Mouse (Mus musculus) E14TG2a.4 (cell line): ENCODE data around the gene Abl2.

Source experiments
- CTCF ChIP-seq: conservative IDR thresholded peaks from 2 replicates; pipeline ENCODE4 v1.5.1; 2014; ENCODE audit warnings: low read length
- NANOG ChIP-seq: IDR thresholded peaks from 2 replicates; pipeline ENCODE4 v1.6.1; 2014; ENCODE audit warnings: borderline replicate concordance, low read length, mixed read lengths
- POU5F1 ChIP-seq: IDR thresholded peaks from 2 replicates; pipeline ENCODE4 v1.6.1; 2014; ENCODE audit warnings: low read length, borderline replicate concordance

DNA sequence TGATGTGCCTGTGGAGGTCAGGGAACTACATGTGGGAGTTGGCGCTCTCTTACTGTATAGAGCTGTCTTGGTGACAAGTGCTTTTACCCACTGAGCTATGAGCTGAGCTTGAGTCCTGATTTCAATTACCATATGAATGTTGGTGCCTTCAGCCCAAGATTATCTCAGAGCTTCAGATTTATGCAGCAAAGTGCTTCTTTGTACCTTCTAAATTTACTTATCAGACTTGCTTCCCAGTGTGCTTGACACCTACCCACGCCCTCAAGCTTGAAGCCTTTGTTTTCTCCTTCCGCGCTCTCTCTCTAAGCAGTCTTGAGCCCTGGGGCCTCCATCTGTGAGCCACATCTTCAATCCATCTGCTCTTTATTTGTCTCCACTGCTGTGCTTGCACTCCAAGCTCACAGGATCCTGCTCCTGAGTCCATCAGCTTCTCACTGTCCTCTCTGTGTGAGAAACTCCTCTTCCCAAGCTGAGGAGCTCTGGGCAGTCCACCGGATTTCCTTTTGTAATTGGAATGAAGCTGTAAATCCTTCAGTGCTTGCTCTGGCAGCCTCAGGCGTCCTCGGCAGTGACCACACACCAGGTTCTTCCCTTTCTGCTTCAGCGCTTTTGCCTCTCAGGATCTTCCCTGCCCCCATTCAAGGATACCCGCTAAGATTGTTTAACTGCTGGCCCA is 55.4 kb downstream of the Abl2 start:
- TF ChIP-seq NANOG (no peak), CTCF (no peak), POU5F1 (no peak)
